ENCODE assay signal across 10 mouse cellular contexts in the genomic region with DNA sequence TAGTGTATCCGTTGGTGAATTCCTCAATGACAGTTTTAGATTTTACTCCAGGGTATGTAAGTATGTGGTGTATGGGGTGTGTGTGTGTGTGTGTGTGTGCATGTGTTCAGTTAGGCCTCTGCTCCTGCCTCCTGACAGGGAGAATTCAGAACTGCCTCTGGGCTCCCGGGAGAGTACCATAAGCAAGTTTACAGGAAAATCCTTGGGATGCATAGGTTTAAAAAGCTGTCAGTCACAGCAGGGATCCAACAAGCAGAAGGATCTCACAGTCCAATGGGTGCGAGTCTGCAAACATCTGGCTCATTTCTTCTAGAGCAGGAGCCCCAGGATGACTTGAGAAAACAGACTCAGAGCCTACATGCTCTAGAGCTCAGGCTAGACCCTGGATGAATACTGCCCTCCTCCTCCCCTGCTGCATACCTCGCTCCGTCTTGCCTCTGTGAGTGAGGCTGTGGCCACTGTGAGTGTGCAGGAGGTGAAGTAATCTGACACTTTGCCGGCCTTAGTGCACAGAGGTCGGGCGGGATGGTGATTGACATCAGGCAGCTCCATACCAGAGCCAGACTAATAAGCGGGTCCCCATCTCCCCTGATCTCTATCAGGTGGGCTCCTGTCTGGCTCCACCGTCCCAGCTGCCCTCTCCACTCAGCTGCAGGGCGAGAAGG. TPM values are rescaled to one million over a fixed set of nuclear protein-coding genes. Genes with fewer than 3 reads are reported as not detected.
DNase-seq lines count a peak whose midpoint lies in the region; ATAC-seq and TF ChIP-seq lines count a peak whose summit lies in the region.
"Had no signal": no experiment of that assay in that cellular context is flagged by ENCODE, and none has a peak within 500 bp of the region (broad histone marks: within the 10 kb centered on the region; RNA-seq: fewer than 3 reads in every experiment).

No protein-coding gene starts in this region.

- peaks cover 34% of the 10 kb centered on the region for H3K4me1 ChIP-seq in hindbrain, embryonic 13.5 days (replicated peaks)
- peaks cover 10% of the 10 kb centered on the region; the same call in 1 of the 2 replicates for H3K4me1 ChIP-seq in hindbrain, embryonic 14.5 days (replicated peaks; ENCODE audit: control insufficient read depth, insufficient read depth, low read length)
- H3K4me1 ChIP-seq in embryonic facial prominence, embryonic 11.5 days (ENCODE audit: control insufficient read depth, insufficient read depth, low read length) = peaks cover 9% of the 10 kb centered on the region
- peaks cover 16% of the 10 kb centered on the region for H3K4me1 ChIP-seq in liver, postnatal 0 days (ENCODE audit: insufficient read depth)

- peak overlapping the region; percentile 62; the same call in 1 of the 2 replicates for H3K27ac ChIP-seq in hindbrain, embryonic 13.5 days
- no peak overlapping the region for H3K27ac ChIP-seq in hindbrain, embryonic 14.5 days
- H3K27ac ChIP-seq in embryonic facial prominence, embryonic 11.5 days (replicated peaks; ENCODE audit: low read depth, low read length) = peak overlapping the region; percentile 47; the same call in 1 of the 2 replicates
- H3K27ac ChIP-seq in macrophage = 0 out of 2 replicates have a peak overlapping the region, but pooled peaks have one; percentile 5
- no peak overlapping the region for H3K27ac ChIP-seq in liver, postnatal 0 days (ENCODE audit: low read depth)

- no peaks in the 10 kb centered on the region for H3K36me3 ChIP-seq in hindbrain, embryonic 13.5 days
- H3K36me3 ChIP-seq in hindbrain, embryonic 14.5 days (replicated peaks; ENCODE audit: control insufficient read depth, insufficient read depth) = no peaks in the 10 kb centered on the region
- no peaks in the 10 kb centered on the region for H3K36me3 ChIP-seq in embryonic facial prominence, embryonic 11.5 days (replicated peaks; ENCODE audit: control insufficient read depth, insufficient read depth, low read depth, low read length)
- no peaks in the 10 kb centered on the region for H3K36me3 ChIP-seq in macrophage (ENCODE audit: inconsistent target)
- H3K36me3 ChIP-seq in liver, postnatal 0 days (replicated peaks; ENCODE audit: insufficient read depth, low read length) = no peaks in the 10 kb centered on the region
- H3K36me3 ChIP-seq: G1E; heart, embryonic 12.5 days had no signal

- 0 out of 2 replicates have a peak, but pooled peaks cover under 1% of the 10 kb centered on the region for H3K27me3 ChIP-seq in hindbrain, embryonic 13.5 days
- H3K27me3 ChIP-seq in hindbrain, embryonic 14.5 days (ENCODE audit: control insufficient read depth, insufficient read depth, low read length) = no peaks in the 10 kb centered on the region
- H3K27me3 ChIP-seq in embryonic facial prominence, embryonic 11.5 days (ENCODE audit: control insufficient read depth, insufficient read depth, low read length) = no peaks in the 10 kb centered on the region
- no peaks in the 10 kb centered on the region for H3K27me3 ChIP-seq in liver, postnatal 0 days (ENCODE audit: insufficient read depth, low read length)

- peak; percentile 27; the same call in 1 of the 2 replicates for ATAC-seq in hindbrain, embryonic 13.5 days (ENCODE audit: low FRiP score)
- no peak for ATAC-seq in hindbrain, embryonic 14.5 days (ENCODE audit: low FRiP score)
- ATAC-seq in embryonic facial prominence, embryonic 11.5 days (replicated peaks; ENCODE audit: insufficient number of reproducible peaks, low FRiP score, low TSS enrichment, low read depth) = peak; percentile 48
- ATAC-seq in megakaryocyte progenitor cell, adult 5-6 weeks (replicated peaks; ENCODE audit: poor library complexity) = no peak
- ATAC-seq in liver, postnatal 0 days = no peak

- H3K9me3 ChIP-seq in hindbrain, embryonic 13.5 days = no peaks in the 10 kb centered on the region
- H3K9me3 ChIP-seq in hindbrain, embryonic 14.5 days (ENCODE audit: control insufficient read depth, low read length) = no peaks in the 10 kb centered on the region
- no peaks in the 10 kb centered on the region for H3K9me3 ChIP-seq in embryonic facial prominence, embryonic 11.5 days (replicated peaks; ENCODE audit: control insufficient read depth, low read length)
- H3K9me3 ChIP-seq in liver, postnatal 0 days (ENCODE audit: low read length) = no peaks in the 10 kb centered on the region
- H3K9me3 ChIP-seq: G1E; heart, embryonic 12.5 days had no signal

- H3K9ac ChIP-seq in hindbrain, embryonic 13.5 days = peak overlapping the region; percentile 60
- H3K9ac ChIP-seq in hindbrain, embryonic 14.5 days = no peak overlapping the region
- no peak overlapping the region for H3K9ac ChIP-seq in embryonic facial prominence, embryonic 11.5 days (replicated peaks; ENCODE audit: low read length)
- no peak overlapping the region for H3K9ac ChIP-seq in liver, postnatal 0 days (replicated peaks)
- H3K9ac ChIP-seq: heart, embryonic 12.5 days had no signal

- TF ChIP-seq CTCF in liver, postnatal 0 days (IDR thresholded peaks at IDR 0.05; ENCODE audit: low read depth) = no peak

- no peak overlapping the region for H3K4me2 ChIP-seq in hindbrain, embryonic 13.5 days
- no peak overlapping the region for H3K4me2 ChIP-seq in hindbrain, embryonic 14.5 days (replicated peaks)
- no peak overlapping the region for H3K4me2 ChIP-seq in embryonic facial prominence, embryonic 11.5 days (ENCODE audit: low read depth, low read length)
- no peak overlapping the region for H3K4me2 ChIP-seq in liver, postnatal 0 days (ENCODE audit: low read depth, low read length)
- H3K4me2 ChIP-seq: heart, embryonic 12.5 days had no signal

- DNase-seq in hindbrain, embryonic 14.5 days (ENCODE audit: low spot score) = no peak
- DNase-seq in NIH3T3 (ENCODE audit: low read depth) = peak; percentile 82
- DNase-seq in embryonic facial prominence, embryonic 11.5 days (ENCODE audit: low spot score) = peak; percentile 60
- no peak for DNase-seq in frontal cortex, postnatal 36 days (ENCODE audit: low spot score in 2 of 2)
- no peak for DNase-seq in liver, postnatal 0 days

- 43% methylated on average over 11 of the region's 11 CpGs for WGBS in hindbrain, embryonic 13.5 days
- WGBS in hindbrain, embryonic 14.5 days = 41% methylated on average over 11 of the region's 11 CpGs
- WGBS in embryonic facial prominence, embryonic 11.5 days = 10% methylated on average over 11 of the region's 11 CpGs
- 69% methylated on average over 11 of the region's 11 CpGs for WGBS in macrophage (ENCODE audit: missing documents)
- 34% methylated on average over 11 of the region's 11 CpGs for WGBS in liver, postnatal 0 days (ENCODE audit: insufficient replicate concordance)

- TF ChIP-seq EP300 in liver, postnatal 0 days (IDR thresholded peaks at IDR 0.05; ENCODE audit: low read depth) = no peak

- H3K4me3 ChIP-seq in hindbrain, embryonic 13.5 days = no peak overlapping the region
- no peak overlapping the region for H3K4me3 ChIP-seq in hindbrain, embryonic 14.5 days (replicated peaks; ENCODE audit: low read length)
- no peak overlapping the region for H3K4me3 ChIP-seq in embryonic facial prominence, embryonic 11.5 days (ENCODE audit: low read depth, low read length)
- H3K4me3 ChIP-seq in macrophage (ENCODE audit: inconsistent target) = no peak overlapping the region
- H3K4me3 ChIP-seq in liver, postnatal 0 days (ENCODE audit: low read depth, low read length) = no peak overlapping the region
- H3K4me3 ChIP-seq: heart, embryonic 12.5 days had no signal

- H3K79me2 ChIP-seq in macrophage (ENCODE audit: inconsistent target) = no peaks in the 10 kb centered on the region

RNA-seq across cellular contexts. Expression of a gene that starts 9.7 kb away (rescaled TPM):
- polyA plus RNA-seq in hindbrain, embryonic 13.5 days (2015; fragmentation: Nextera tagmentation; extraction: Ambion mirVana) = 12.2 and 12.7 TPM in 2 replicates
- 17.2 and 18.1 TPM in 2 replicates for polyA plus RNA-seq in hindbrain, embryonic 14.5 days (2014; fragmentation: Nextera tagmentation; extraction: Ambion mirVana)
- polyA plus RNA-seq in embryonic facial prominence, embryonic 11.5 days (2014; fragmentation: Nextera tagmentation; extraction: Ambion mirVana) = 3.6 and 4.4 TPM in 2 replicates
- 1 to 10 TPM in 2 of 26 experiments, under 1 TPM in 5, not detected in 19; 0.30 to 3.5 (median 0.69) TPM for total RNA-seq in macrophage (2018; cell fraction: chromatin; rRNA removed)
- total RNA-seq in macrophage (2018; cell fraction: cytosol; rRNA removed) = under 1 TPM in 17 of 26 experiments, not detected in 9; 0.05 to 0.37 (median 0.17) TPM
- under 1 TPM in 6 of 26 experiments, not detected in 20; 0.17 to 0.97 (median 0.70) TPM for total RNA-seq in macrophage (2018; cell fraction: nucleus; rRNA removed)
- polyA plus RNA-seq in macrophage (2018) = 0.17 to 0.36 TPM (median 0.26 TPM) in 3 replicates
- total RNA-seq in megakaryocyte progenitor cell, adult 5-6 weeks (2015) = not detected in 2 replicates
- total RNA-seq in megakaryocyte progenitor cell, adult 5-6 weeks (2017) = not detected in 2 replicates
- polyA plus RNA-seq in liver, postnatal 0 days (2015; fragmentation: Nextera tagmentation; extraction: Ambion mirVana) = 2.3 and 2.6 TPM in 2 replicates
- total RNA-seq: G1E had no signal
- polyA plus RNA-seq: G1E had no signal

Comparison
In these comparisons a context has a peak if more than half of its experiments do, and no peak if none do; other contexts are left out.
1. ATAC-seq: peak in hindbrain, embryonic 13.5 days (single experiment) and embryonic facial prominence, embryonic 11.5 days (single experiment); none in hindbrain, embryonic 14.5 days (single experiment), megakaryocyte progenitor cell, adult 5-6 weeks (single experiment) and liver, postnatal 0 days (single experiment).
2. H3K27ac ChIP-seq: peak in hindbrain, embryonic 13.5 days (single experiment), embryonic facial prominence, embryonic 11.5 days (single experiment) and macrophage (single experiment); none in hindbrain, embryonic 14.5 days (single experiment) and liver, postnatal 0 days (single experiment).
3. DNase-seq: peak in NIH3T3 (single experiment) and embryonic facial prominence, embryonic 11.5 days (single experiment); none in hindbrain, embryonic 14.5 days (single experiment), frontal cortex, postnatal 36 days (0 of 2) and liver, postnatal 0 days (single experiment).